In the genomic region with DNA sequence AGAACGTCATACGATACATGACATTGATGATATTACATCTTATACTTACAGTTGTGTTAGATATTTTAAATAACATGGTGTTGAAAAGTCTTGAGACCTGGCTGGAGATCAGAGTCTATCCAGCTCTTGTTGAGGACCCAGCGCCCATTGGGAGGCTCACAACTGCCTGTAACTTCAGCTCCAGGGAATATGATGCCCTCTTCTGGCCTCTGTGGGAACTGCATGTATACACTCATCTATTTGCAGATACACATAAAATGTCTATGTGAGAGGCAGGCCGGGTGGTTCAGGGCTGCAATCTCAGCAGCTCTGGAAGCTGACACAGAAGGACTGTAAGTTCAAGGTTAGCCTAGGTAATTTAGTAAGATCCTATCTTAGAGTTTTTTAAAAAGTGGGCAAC, we compare ENCODE assay signal across 9 mouse cellular contexts. TPM values are rescaled to one million over a fixed set of nuclear protein-coding genes. Genes with fewer than 3 reads are reported as not detected.
DNase-seq lines count a peak whose midpoint lies in the region; TF ChIP-seq lines count a peak whose summit lies in the region.
"Had no signal": no experiment of that assay in that cellular context is flagged by ENCODE, and none has a peak within 500 bp of the region (broad histone marks: within the 10 kb centered on the region; RNA-seq: fewer than 3 reads in every experiment).

No protein-coding gene starts in this region.

- peak; percentile 30; the same call in 1 of the 2 replicates for TF ChIP-seq CTCF in lung, adult 2 months (IDR thresholded peaks at IDR 0.05; ENCODE audit: insufficient read depth, low read length)

- 97% methylated on average over 4 of the region's 4 CpGs for WGBS in lung, adult 2 months

- H3K4me3 ChIP-seq in lung, adult 2 months (replicated peaks; ENCODE audit: extremely low read depth, low read depth, low read length), result no peak overlapping the region
- H3K4me3 ChIP-seq: embryonic facial prominence, embryonic 12.5 days had no signal

- DNase-seq in adrenal gland, postnatal 14 days, result peak; percentile 48
- DNase-seq in adrenal gland, adult 18-20 months (ENCODE audit: low spot score in 2 of 2), result no peak
- no peak for DNase-seq in lung, adult 2 months
- no peak for DNase-seq in lung, postnatal 10 days
- peak; percentile 84 for DNase-seq in R1 (ENCODE audit: low read depth, low spot score)
- DNase-seq in naive thymus-derived CD4-positive, alpha-beta T cell, adult 2 months (ENCODE audit: low read depth), result peak; percentile 67
- no peak for DNase-seq in gastrocnemius, postnatal 10 days
- DNase-seq in left cerebral cortex, adult 18-20 months (ENCODE audit: low spot score in 2 of 2), result no peak

- no peak for TF ChIP-seq POLR2A in lung, adult 2 months (IDR thresholded peaks at IDR 0.05; ENCODE audit: borderline replicate concordance, extremely low read depth, low read depth, low read length)

- H3K4me1 ChIP-seq in lung, adult 2 months (ENCODE audit: control insufficient read depth, insufficient read depth, low read length), result peaks cover 4% of the 10 kb centered on the region; the same call in 1 of the 2 replicates

RNA-seq across cellular contexts. Expression of a gene that starts 32.2 kb away (rescaled TPM):
- total RNA-seq in adrenal gland, postnatal 14 days (2021), result 32.9 and 39.2 TPM in 2 replicates
- total RNA-seq in adrenal gland, adult 18-20 months (2021), result 10 to 100 TPM; 47.8 to 65.5 TPM
- 83.2 and 104 TPM in 2 replicates for polyA plus RNA-seq in lung, adult 2 months (2012; rRNA removed)
- total RNA-seq in gastrocnemius, postnatal 10 days (2021), result 10 to 100 TPM; 17.8 to 21.6 TPM
- 10 to 100 TPM; 87.1 to 89.0 TPM for total RNA-seq in left cerebral cortex, adult 18-20 months (2021)

RNA-seq across cellular contexts. Expression of a gene that starts 48.5 kb away (rescaled TPM):
- 4.8 and 6.5 TPM in 2 replicates for total RNA-seq in adrenal gland, postnatal 14 days (2021)
- 1 to 10 TPM; 4.2 to 5.6 TPM for total RNA-seq in adrenal gland, adult 18-20 months (2021)
- 32.1 and 40.6 TPM in 2 replicates for polyA plus RNA-seq in lung, adult 2 months (2012; rRNA removed)
- 1 to 10 TPM; 6.2 to 9.8 TPM for total RNA-seq in gastrocnemius, postnatal 10 days (2021)
- 1 to 10 TPM; 4.5 to 4.9 TPM for total RNA-seq in left cerebral cortex, adult 18-20 months (2021)

Comparison
In these comparisons a context has a peak if more than half of its experiments do, and no peak if none do; other contexts are left out.
1. DNase-seq: peak in adrenal gland, postnatal 14 days (single experiment), R1 (single experiment) and naive thymus-derived CD4-positive, alpha-beta T cell, adult 2 months (single experiment); none in adrenal gland, adult 18-20 months (0 of 2), lung, adult 2 months (single experiment), lung, postnatal 10 days (single experiment), gastrocnemius, postnatal 10 days (single experiment) and left cerebral cortex, adult 18-20 months (0 of 2).